ENCODE assay signal across 15 mouse cellular contexts in genomic region chr17:10534206-10534605, GRCm38 (mm10).
A peak's percentile ranks its signal among the peaks of the same experiment; 100 is the strongest.
DNase-seq lines count a peak whose midpoint lies in the region; ATAC-seq and TF ChIP-seq lines count a peak whose summit lies in the region.
"Had no signal": no experiment of that assay in that cellular context is flagged by ENCODE, and none has a peak within 500 bp of the region (broad histone marks: within the 10 kb centered on the region; RNA-seq: fewer than 3 reads in every experiment).

No protein-coding gene starts in this region.

- H3K4me2 ChIP-seq in embryonic facial prominence, embryonic 14.5 days (ENCODE audit: low read depth, low read length), result no peak overlapping the region
- H3K4me2 ChIP-seq in midbrain, embryonic 14.5 days (ENCODE audit: low read length), result no peak overlapping the region
- peak overlapping the region; percentile 18 for H3K4me2 ChIP-seq in forebrain, embryonic 16.5 days (ENCODE audit: low read length)
- H3K4me2 ChIP-seq in neural tube, embryonic 14.5 days (ENCODE audit: low read depth, low read length), result no peak overlapping the region

- no peak overlapping the region for H3K4me3 ChIP-seq in embryonic facial prominence, embryonic 14.5 days (ENCODE audit: low read depth, low read length)
- no peak overlapping the region for H3K4me3 ChIP-seq in embryonic facial prominence, embryonic 10.5 days
- no peak overlapping the region for H3K4me3 ChIP-seq in midbrain, embryonic 14.5 days (replicated peaks; ENCODE audit: low read depth, low read length)
- H3K4me3 ChIP-seq in midbrain, embryonic 10.5 days, result no peak overlapping the region
- H3K4me3 ChIP-seq in forebrain, embryonic 16.5 days (replicated peaks; ENCODE audit: low read length), result no peak overlapping the region
- H3K4me3 ChIP-seq in neural tube, embryonic 14.5 days (ENCODE audit: low read depth, low read length), result no peak overlapping the region
- H3K4me3 ChIP-seq in lung, adult 2 months (replicated peaks; ENCODE audit: extremely low read depth, low read depth, low read length), result no peak overlapping the region
- H3K4me3 ChIP-seq: erythroblast, embryonic 14.5 days; heart, embryonic 10.5 days had no signal

- no peak for TF ChIP-seq CTCF in lung, adult 2 months (IDR thresholded peaks at IDR 0.05; ENCODE audit: insufficient read depth, low read length)

- WGBS in embryonic facial prominence, embryonic 14.5 days, result 47% methylated on average over 8 of the region's 8 CpGs
- 60% methylated on average over 8 of the region's 8 CpGs for WGBS in embryonic facial prominence, embryonic 10.5 days
- WGBS in midbrain, embryonic 14.5 days, result 44% methylated on average over 8 of the region's 8 CpGs
- WGBS in midbrain, embryonic 10.5 days, result 69% methylated on average over 8 of the region's 8 CpGs
- WGBS in forebrain, embryonic 16.5 days, result 19% methylated on average over 8 of the region's 8 CpGs
- 31% methylated on average over 8 of the region's 8 CpGs for whole genome bisulfite sequencing in neural tube, embryonic 14.5 days
- 71% methylated on average over 8 of the region's 8 CpGs for WGBS in lung, adult 2 months

- ATAC-seq in embryonic facial prominence, embryonic 14.5 days (ENCODE audit: low read depth), result peak; percentile 57; the same call in 1 of the 2 replicates
- ATAC-seq in midbrain, embryonic 14.5 days (ENCODE audit: low FRiP score, low TSS enrichment), result no peak
- peak; percentile 67 for ATAC-seq in forebrain, embryonic 16.5 days
- peak; percentile 54; the same call in 1 of the 2 replicates for ATAC-seq in neural tube, embryonic 14.5 days (ENCODE audit: low read depth)

- no peak for TF ChIP-seq POLR2A in lung, adult 2 months (IDR thresholded peaks at IDR 0.05; ENCODE audit: borderline replicate concordance, extremely low read depth, low read depth, low read length)

- DNase-seq in embryonic facial prominence, embryonic 14.5 days (ENCODE audit: low spot score), result peak; percentile 48
- no peak for DNase-seq in embryonic facial prominence, embryonic 10.5 days (ENCODE audit: low spot score)
- DNase-seq in midbrain, embryonic 14.5 days, result peak; percentile 55
- DNase-seq in midbrain, embryonic 10.5 days (ENCODE audit: low spot score), result no peak
- DNase-seq in c-Kit-positive CD71-positive TER-119-positive erythroid progenitor cells, embryonic 14.5 days (ENCODE audit: low spot score), result no peak
- DNase-seq in lung, adult 2 months, result no peak
- DNase-seq: adrenal gland, postnatal 36 days; B cell, adult 2 months; heart, postnatal 4 days; kidney, adult 9 months; thymus, adult 2 months had no signal

- H3K4me1 ChIP-seq in embryonic facial prominence, embryonic 14.5 days (ENCODE audit: control insufficient read depth, insufficient read depth, low read length), result no peaks in the 10 kb centered on the region; the same call in 1 of the 2 replicates
- H3K4me1 ChIP-seq in embryonic facial prominence, embryonic 10.5 days, result 0 out of 2 replicates have a peak, but pooled peaks cover 8% of the 10 kb centered on the region
- H3K4me1 ChIP-seq in midbrain, embryonic 14.5 days (ENCODE audit: control insufficient read depth, insufficient read depth, low read length), result peaks cover 16% of the 10 kb centered on the region; the same call in 1 of the 2 replicates
- peaks cover 14% of the 10 kb centered on the region; the same call in 1 of the 2 replicates for H3K4me1 ChIP-seq in midbrain, embryonic 10.5 days
- peaks cover 29% of the 10 kb centered on the region for H3K4me1 ChIP-seq in forebrain, embryonic 16.5 days (replicated peaks; ENCODE audit: control insufficient read depth, insufficient read depth, low read length)
- H3K4me1 ChIP-seq in neural tube, embryonic 14.5 days (ENCODE audit: control insufficient read depth, insufficient read depth, low read length), result no peaks in the 10 kb centered on the region
- no peaks in the 10 kb centered on the region for H3K4me1 ChIP-seq in lung, adult 2 months (ENCODE audit: control insufficient read depth, insufficient read depth, low read length)

- H3K36me3 ChIP-seq in embryonic facial prominence, embryonic 14.5 days (ENCODE audit: control insufficient read depth, insufficient read depth, low read length), result no peaks in the 10 kb centered on the region
- H3K36me3 ChIP-seq in embryonic facial prominence, embryonic 10.5 days (replicated peaks), result no peaks in the 10 kb centered on the region
- no peaks in the 10 kb centered on the region for H3K36me3 ChIP-seq in midbrain, embryonic 14.5 days (ENCODE audit: control insufficient read depth, insufficient read depth, low read length)
- no peaks in the 10 kb centered on the region for H3K36me3 ChIP-seq in midbrain, embryonic 10.5 days
- no peaks in the 10 kb centered on the region for H3K36me3 ChIP-seq in forebrain, embryonic 16.5 days (ENCODE audit: control insufficient read depth, insufficient read depth)
- no peaks in the 10 kb centered on the region for H3K36me3 ChIP-seq in neural tube, embryonic 14.5 days (ENCODE audit: control insufficient read depth, insufficient read depth, low read length)
- H3K36me3 ChIP-seq: heart, embryonic 10.5 days had no signal

- no peaks in the 10 kb centered on the region; the same call in 1 of the 2 replicates for H3K27me3 ChIP-seq in embryonic facial prominence, embryonic 14.5 days (replicated peaks; ENCODE audit: control insufficient read depth, insufficient read depth, low read length)
- no peaks in the 10 kb centered on the region for H3K27me3 ChIP-seq in embryonic facial prominence, embryonic 10.5 days (replicated peaks; ENCODE audit: low read depth, poor library complexity, severe bottlenecking)
- no peaks in the 10 kb centered on the region for H3K27me3 ChIP-seq in midbrain, embryonic 14.5 days (ENCODE audit: control insufficient read depth, insufficient read depth, low read length)
- no peaks in the 10 kb centered on the region for H3K27me3 ChIP-seq in midbrain, embryonic 10.5 days (ENCODE audit: low read depth, poor library complexity, severe bottlenecking)
- no peaks in the 10 kb centered on the region for H3K27me3 ChIP-seq in forebrain, embryonic 16.5 days (replicated peaks; ENCODE audit: control insufficient read depth, insufficient read depth, low read length)
- H3K27me3 ChIP-seq in neural tube, embryonic 14.5 days (ENCODE audit: control insufficient read depth, insufficient read depth, low read length), result no peaks in the 10 kb centered on the region

- no peaks in the 10 kb centered on the region for H3K9me3 ChIP-seq in embryonic facial prominence, embryonic 14.5 days (ENCODE audit: control insufficient read depth, low read length)
- H3K9me3 ChIP-seq in embryonic facial prominence, embryonic 10.5 days, result no peaks in the 10 kb centered on the region
- H3K9me3 ChIP-seq in midbrain, embryonic 14.5 days (ENCODE audit: control insufficient read depth, low read length), result no peaks in the 10 kb centered on the region
- H3K9me3 ChIP-seq in midbrain, embryonic 10.5 days (replicated peaks), result no peaks in the 10 kb centered on the region
- no peaks in the 10 kb centered on the region for H3K9me3 ChIP-seq in forebrain, embryonic 16.5 days (ENCODE audit: control insufficient read depth, low read length)
- H3K9me3 ChIP-seq in neural tube, embryonic 14.5 days (ENCODE audit: control insufficient read depth, low read length), result no peaks in the 10 kb centered on the region
- H3K9me3 ChIP-seq: heart, embryonic 10.5 days had no signal

- H3K9ac ChIP-seq in embryonic facial prominence, embryonic 14.5 days (ENCODE audit: low read depth, low read length), result no peak overlapping the region
- H3K9ac ChIP-seq in midbrain, embryonic 14.5 days (replicated peaks; ENCODE audit: low read length), result no peak overlapping the region
- H3K9ac ChIP-seq in forebrain, embryonic 16.5 days (replicated peaks; ENCODE audit: low read depth, low read length), result peak overlapping the region; percentile 35; the same call in 1 of the 2 replicates
- H3K9ac ChIP-seq in neural tube, embryonic 14.5 days (replicated peaks; ENCODE audit: low read depth, low read length), result 0 out of 2 replicates have a peak overlapping the region, but pooled peaks have one; percentile 7

- no peak overlapping the region; the same call in 1 of the 2 replicates for H3K27ac ChIP-seq in embryonic facial prominence, embryonic 14.5 days (replicated peaks; ENCODE audit: low read depth, low read length)
- H3K27ac ChIP-seq in embryonic facial prominence, embryonic 10.5 days (replicated peaks), result no peak overlapping the region
- H3K27ac ChIP-seq in midbrain, embryonic 14.5 days (replicated peaks; ENCODE audit: low read depth, low read length), result peak overlapping the region; percentile 27; the same call in 1 of the 2 replicates
- no peak overlapping the region for H3K27ac ChIP-seq in midbrain, embryonic 10.5 days (replicated peaks)
- H3K27ac ChIP-seq in forebrain, embryonic 16.5 days (ENCODE audit: low read length), result no peak overlapping the region
- peak overlapping the region; percentile 44; the same call in 1 of the 2 replicates for H3K27ac ChIP-seq in neural tube, embryonic 14.5 days (ENCODE audit: low read depth, low read length)
- H3K27ac ChIP-seq: heart, embryonic 10.5 days had no signal

Comparison
In these comparisons a context has a peak if more than half of its experiments do, and no peak if none do; other contexts are left out.
1. DNase-seq: peak in embryonic facial prominence, embryonic 14.5 days (single experiment) and midbrain, embryonic 14.5 days (single experiment); none in embryonic facial prominence, embryonic 10.5 days (single experiment), midbrain, embryonic 10.5 days (single experiment), c-Kit-positive CD71-positive TER-119-positive erythroid progenitor cells, embryonic 14.5 days (single experiment) and lung, adult 2 months (single experiment).
2. H3K27ac ChIP-seq: peak in midbrain, embryonic 14.5 days (single experiment) and neural tube, embryonic 14.5 days (single experiment); none in embryonic facial prominence, embryonic 14.5 days (single experiment), embryonic facial prominence, embryonic 10.5 days (single experiment), midbrain, embryonic 10.5 days (single experiment) and forebrain, embryonic 16.5 days (single experiment).
3. H3K9ac ChIP-seq: peak in forebrain, embryonic 16.5 days (single experiment) and neural tube, embryonic 14.5 days (single experiment); none in embryonic facial prominence, embryonic 14.5 days (single experiment) and midbrain, embryonic 14.5 days (single experiment).